Mouse (Mus musculus) stomach, postnatal 0 days (tissue): Measurements from ENCODE around the gene Nt5c2. TPM values are rescaled to one million over a fixed set of nuclear protein-coding genes. Genes with fewer than 3 reads are reported as not detected.

Experiments used
- ATAC-seq: fragments of 200-750 bp; cut with Nextera tagmentation; 2 replicates; pipeline ENCODE4 v1.8.0; 2017; ENCODE audit not compliant: low FRiP score, low TSS enrichment
- DNase-seq: peaks from one replicate; pipeline ENCODE4 v3.0.0-alpha.2; 2016; ENCODE audit warnings: low spot score
- H3K27ac ChIP-seq: fragments of 300-500 bp; sonication (generic); replicated peaks from 2 replicates; pipeline ENCODE4 v1.5.1; 2014; ENCODE audit warnings: mild to moderate bottlenecking, control low read depth
- H3K27me3 ChIP-seq: fragments of 300-500 bp; sonication (generic); 2 replicates; pipeline ENCODE4 v1.6.1; 2014; ENCODE audit warnings: low read length; ENCODE audit not compliant: control insufficient read depth, insufficient read depth
- H3K36me3 ChIP-seq: fragments of 300-500 bp; sonication (generic); 2 replicates; pipeline ENCODE4 v1.6.1; 2014; ENCODE audit warnings: low read length, mixed read lengths; ENCODE audit not compliant: control insufficient read depth, insufficient read depth
- H3K4me1 ChIP-seq: fragments of 300-500 bp; sonication (generic); replicated peaks from 2 replicates; pipeline ENCODE4 v1.6.1; 2014; ENCODE audit warnings: antibody characterized with exemption; ENCODE audit not compliant: control insufficient read depth, insufficient read depth
- H3K4me2 ChIP-seq: fragments of 300-500 bp; sonication (generic); replicated peaks from 2 replicates; pipeline ENCODE4 v1.6.1; 2014; ENCODE audit warnings: low read depth, mild to moderate bottlenecking, control low read depth, moderate library complexity
- H3K4me3 ChIP-seq: fragments of 300-500 bp; sonication (generic); 2 replicates; pipeline ENCODE4 v1.5.1; 2014; ENCODE audit warnings: low read depth, low read length, control low read depth
- H3K9ac ChIP-seq: fragments of 300-500 bp; sonication (generic); 2 replicates; pipeline ENCODE4 v1.6.1; 2014; ENCODE audit warnings: mild to moderate bottlenecking, low read length, control low read depth, mixed read lengths
- H3K9me3 ChIP-seq: fragments of 300-500 bp; sonication (generic); 2 replicates; pipeline ENCODE4 v1.6.1; 2016; ENCODE audit warnings: low read length; ENCODE audit not compliant: control insufficient read depth
- CTCF ChIP-seq: IDR thresholded peaks from 2 replicates; pipeline ENCODE4 v1.5.1; 2016; ENCODE audit warnings: antibody characterized with exemption, low read depth, mild to moderate bottlenecking, moderate library complexity
- EP300 ChIP-seq: optimal IDR thresholded peaks from 2 replicates; pipeline ENCODE3; 2016; ENCODE audit warnings: antibody characterized with exemption
- WGBS: fragments of 180-500 bp; shearing (Covaris S2); extraction: QIAGEN DNeasy Blood & Tissue Kit; methylation state at CpG from one replicate; pipeline ENCODE4 v1.1.7; 2014; 5-methylcytosine and 5-hydroxymethylcytosine counted together
- polyA plus RNA-seq: library from polyadenylated mRNA; unstranded; fragments of >200 nt; fragmentation: Nextera tagmentation; extraction: Ambion mirVana; gene quantifications from 2 replicates; pipeline ENCODE4 v1.2.1, GENCODE M21; 2015

Nt5c2 gene
- polyA plus RNA-seq, 1 experiment from 2014 or later, result 70.9 TPM

DNA sequence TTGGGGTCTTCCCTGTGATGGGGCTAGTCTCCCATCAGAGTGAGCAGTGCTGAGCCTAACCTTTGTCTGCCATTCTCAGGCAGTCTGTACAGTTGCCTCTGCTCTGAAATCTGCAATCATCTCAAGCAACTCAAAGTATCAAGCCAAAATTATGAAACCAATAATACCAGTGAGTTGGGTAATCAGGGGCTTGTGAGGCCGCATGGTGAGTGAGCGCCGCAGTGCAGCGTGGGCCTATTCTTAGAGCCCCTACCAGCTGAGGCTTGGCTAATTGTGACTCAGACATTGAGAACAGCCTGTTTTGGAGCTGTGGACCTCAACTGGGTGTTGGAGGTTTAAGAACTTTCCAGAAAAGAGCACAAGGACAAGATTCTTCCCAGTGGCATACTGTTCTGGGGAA is 143.9 kb downstream of the Nt5c2 start:
- DNase-seq (no peak), ATAC-seq (no peak)
- no peak overlapping the region for H3K9ac ChIP-seq
- WGBS, result 97% methylated on average over 4 of the region's 4 CpGs
- H3K4me2 ChIP-seq, result no peak overlapping the region
- no peaks in the 10 kb centered on the region for H3K4me1 ChIP-seq
- H3K27me3 ChIP-seq, result no peaks in the 10 kb centered on the region
- no peak overlapping the region for H3K27ac ChIP-seq
- no peaks in the 10 kb centered on the region for H3K36me3 ChIP-seq
- H3K4me3 ChIP-seq, result no peak overlapping the region
- TF ChIP-seq CTCF, result no peak
- TF ChIP-seq EP300, result no peak
- no peaks in the 10 kb centered on the region for H3K9me3 ChIP-seq

DNA sequence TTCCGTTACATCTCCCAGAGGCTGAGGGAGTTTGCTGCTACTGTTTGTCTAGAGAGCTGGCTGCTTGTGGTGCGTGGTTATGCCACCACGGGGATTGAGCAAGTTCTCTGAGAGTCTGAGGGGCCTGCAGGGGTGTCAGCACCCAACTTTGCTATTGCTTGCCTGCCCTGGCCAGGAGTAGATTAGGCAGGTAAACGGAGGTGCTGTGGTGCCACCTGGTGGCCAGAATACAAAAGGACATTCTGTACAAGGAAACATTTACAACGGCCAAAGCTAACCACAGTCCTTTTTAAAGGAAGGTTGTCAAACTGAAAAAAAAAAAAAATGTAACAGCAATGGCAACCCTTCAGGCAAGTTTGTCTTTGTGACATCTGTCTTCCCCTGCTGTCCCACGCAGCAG is 145.4 kb downstream of the Nt5c2 start:
- ATAC-seq (peak; percentile 77), DNase-seq (peak; percentile 84)
- Histone ChIP-seq H3K36me3 (no peaks in the 10 kb centered on the region), H3K27me3 (no peaks in the 10 kb centered on the region), H3K4me3 (no peak overlapping the region), H3K27ac (no peak overlapping the region), H3K9me3 (no peaks in the 10 kb centered on the region), H3K9ac (no peak overlapping the region), H3K4me2 (no peak overlapping the region; the same call in 1 of the 2 replicates), H3K4me1 (no peaks in the 10 kb centered on the region)
- WGBS, result 10% methylated on average over 6 of the region's 6 CpGs
- TF ChIP-seq EP300, result no peak
- TF ChIP-seq CTCF, result peak; percentile 93

DNA sequence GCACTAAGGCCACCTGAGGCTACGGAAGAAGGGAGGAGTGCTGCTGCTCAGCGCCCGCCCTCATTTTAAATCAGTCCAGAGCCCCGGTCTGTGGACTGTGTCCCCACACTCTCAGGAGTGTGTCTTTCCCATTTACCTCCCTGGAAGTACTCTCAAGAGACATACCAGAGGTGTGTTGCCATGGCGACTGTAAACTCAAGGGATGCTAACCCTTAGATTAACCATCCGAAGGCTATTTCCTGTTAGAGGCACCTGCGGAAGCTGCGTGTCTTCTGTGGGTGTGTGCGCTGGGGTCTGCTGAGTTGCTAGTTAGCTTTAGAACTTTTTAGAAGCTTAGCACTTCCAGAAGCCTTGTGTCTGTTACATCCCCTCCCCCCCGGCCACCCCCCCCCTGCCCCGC is 145.9 kb downstream of the Nt5c2 start:
- Histone ChIP-seq H3K27me3 (no peaks in the 10 kb centered on the region), H3K9ac (no peak overlapping the region), H3K4me1 (no peaks in the 10 kb centered on the region), H3K4me3 (no peak overlapping the region), H3K27ac (no peak overlapping the region), H3K4me2 (no peak overlapping the region; the same call in 1 of the 2 replicates), H3K36me3 (no peaks in the 10 kb centered on the region), H3K9me3 (no peaks in the 10 kb centered on the region)
- ATAC-seq (no peak), DNase-seq (no peak)
- WGBS, result 58% methylated on average over 11 of the region's 11 CpGs
- TF ChIP-seq CTCF (no peak), EP300 (no peak)

DNA sequence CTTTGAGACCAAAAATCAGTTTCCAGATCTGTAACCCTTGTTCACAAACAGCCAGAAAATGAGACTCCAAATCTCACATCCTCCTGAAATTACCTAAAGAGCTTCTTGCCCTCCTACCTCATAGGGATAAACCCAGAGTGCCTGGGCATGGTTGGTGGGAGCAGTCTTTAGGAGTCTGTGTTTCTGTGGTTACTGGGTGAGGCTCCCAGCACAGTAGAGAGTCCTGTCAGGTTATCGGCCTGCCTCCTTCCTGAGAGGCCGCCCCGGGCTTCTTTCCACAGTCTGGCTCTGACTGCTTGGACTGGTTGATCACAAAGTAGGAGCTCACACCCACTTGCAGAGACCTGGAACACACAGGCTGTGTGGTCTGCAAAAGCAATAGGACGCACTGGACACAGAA is 149.6 kb downstream of the Nt5c2 start:
- no peak for TF ChIP-seq CTCF
- no peak for TF ChIP-seq EP300
- Histone ChIP-seq H3K27ac (no peak overlapping the region), H3K4me2 (no peak overlapping the region), H3K27me3 (no peaks in the 10 kb centered on the region), H3K4me3 (no peak overlapping the region), H3K36me3 (no peaks in the 10 kb centered on the region), H3K9me3 (no peaks in the 10 kb centered on the region), H3K9ac (no peak overlapping the region), H3K4me1 (no peaks in the 10 kb centered on the region)
- ATAC-seq, result no peak
- DNase-seq, result no peak
- 72% methylated on average over 4 of the region's 4 CpGs for WGBS

DNA sequence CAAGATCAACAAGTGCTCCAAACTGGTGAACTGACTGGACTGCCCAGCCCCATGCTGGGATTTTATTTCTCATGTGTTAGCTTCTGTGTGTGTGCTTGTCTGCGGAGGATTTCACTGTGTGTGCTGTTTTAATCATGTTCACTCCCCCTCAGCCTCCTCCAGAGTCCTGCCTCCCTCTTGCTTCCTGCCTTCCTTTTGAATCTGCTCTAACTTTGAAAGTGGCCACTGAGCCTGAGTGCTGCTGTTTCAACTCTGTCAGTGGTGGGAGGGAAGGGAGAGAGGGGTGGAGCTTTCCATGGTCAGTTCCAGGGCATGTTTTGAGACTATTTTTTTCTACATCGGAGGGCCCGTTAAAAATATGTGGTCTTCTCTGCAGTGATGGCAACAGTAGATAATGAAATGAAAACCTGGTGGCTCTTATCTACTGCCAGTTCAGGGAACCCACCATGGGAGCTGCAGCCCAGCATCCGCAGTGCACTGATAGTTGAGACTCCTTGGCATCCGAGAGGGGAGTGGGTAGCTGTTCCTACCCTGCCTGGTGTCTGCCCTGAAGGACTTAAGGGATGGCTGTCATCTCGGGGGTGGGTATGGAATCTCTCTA is 150.1 kb downstream of the Nt5c2 start:
- no peak overlapping the region for H3K27ac ChIP-seq
- H3K4me2 ChIP-seq, result no peak overlapping the region
- ATAC-seq, result no peak
- TF ChIP-seq EP300, result no peak
- no peak for TF ChIP-seq CTCF
- WGBS, result 49% methylated on average over 6 of the region's 6 CpGs
- no peak for DNase-seq
- H3K4me3 ChIP-seq, result no peak overlapping the region
- no peaks in the 10 kb centered on the region for H3K27me3 ChIP-seq
- H3K4me1 ChIP-seq, result no peaks in the 10 kb centered on the region
- H3K9me3 ChIP-seq, result no peaks in the 10 kb centered on the region
- H3K36me3 ChIP-seq, result no peaks in the 10 kb centered on the region
- H3K9ac ChIP-seq, result no peak overlapping the region

DNA sequence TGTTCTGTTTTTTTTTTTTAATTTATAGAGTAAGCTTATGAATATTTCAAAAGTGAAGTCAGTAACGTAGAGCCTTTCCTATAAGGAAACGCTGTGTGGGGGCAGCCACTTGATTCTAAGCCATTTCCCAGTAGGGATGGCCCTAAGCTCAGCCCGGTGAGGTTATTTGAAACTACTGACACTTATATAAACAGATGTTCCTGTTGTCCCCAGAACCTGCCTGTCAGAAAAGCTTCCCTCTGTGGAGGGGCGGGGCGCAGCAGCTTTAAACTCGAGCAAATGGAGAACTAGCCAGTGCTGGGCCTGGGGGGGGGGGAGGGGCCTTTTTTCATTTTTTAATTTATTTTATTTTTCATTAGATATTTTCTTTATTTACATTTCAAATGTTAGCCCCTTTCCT is 150.9 kb downstream of the Nt5c2 start:
- DNase-seq, result no peak
- no peak overlapping the region for H3K27ac ChIP-seq
- H3K9me3 ChIP-seq, result no peaks in the 10 kb centered on the region
- TF ChIP-seq CTCF (no peak), EP300 (no peak)
- no peak overlapping the region for H3K4me2 ChIP-seq
- ATAC-seq, result no peak
- no peak overlapping the region for H3K4me3 ChIP-seq
- whole genome bisulfite sequencing, result 48% methylated on average over 6 of the region's 6 CpGs
- no peaks in the 10 kb centered on the region for H3K27me3 ChIP-seq
- no peak overlapping the region for H3K9ac ChIP-seq
- no peaks in the 10 kb centered on the region for H3K36me3 ChIP-seq
- H3K4me1 ChIP-seq, result no peaks in the 10 kb centered on the region
